Mouse (Mus musculus): ENCODE measurements at regions not wholly inside any gene's neighbourhood (a gene's known extent, or its start where the extent isn't known, plus 50 kb on each side); places are given as distances from the start of the nearest gene placed in this dataset.
A peak's percentile ranks its signal among the peaks of the same experiment; 100 is the strongest.
"Not testable (repeated sequence)": the region's sequence is repeated elsewhere in the genome, so short reads cannot be mapped to it uniquely, and the experiment has no call there.

DNA sequence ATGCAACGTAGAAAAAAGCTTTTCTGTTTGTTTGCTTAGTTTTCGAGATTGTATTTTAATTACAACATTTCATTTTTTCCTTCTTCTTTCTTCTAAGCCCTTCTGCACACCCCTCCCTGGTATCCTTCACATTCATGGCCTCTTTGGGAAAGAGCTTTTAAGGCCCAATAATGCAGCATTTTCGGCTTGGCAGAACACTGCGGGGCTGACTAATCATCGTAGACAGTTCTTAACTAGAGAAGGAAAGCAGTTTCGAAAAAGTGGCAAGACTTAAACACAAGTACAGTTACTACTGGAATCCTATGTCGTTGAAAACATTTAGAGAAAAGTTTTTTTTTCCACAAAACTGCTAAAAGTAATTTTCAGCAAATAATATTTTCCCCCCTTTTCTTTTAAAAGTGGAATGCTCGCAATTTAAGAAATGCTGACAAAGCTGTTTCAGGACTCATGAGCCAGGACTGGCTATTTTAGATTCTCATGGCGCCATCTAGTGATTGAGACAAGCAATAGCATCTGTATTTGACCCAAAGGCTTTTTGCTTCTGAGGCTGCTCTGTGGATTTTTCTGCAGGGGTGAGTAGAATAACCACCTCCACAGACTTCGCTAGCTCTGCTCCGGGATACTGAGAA lies 137.7 kb upstream of the Fam3c start:
- no peak overlapping the region for H3K27ac ChIP-seq
- no peak overlapping the region for H3K9ac ChIP-seq
- ATAC-seq = peak; percentile 74
- H3K27me3 ChIP-seq (replicated peaks) = no peaks in the 10 kb centered on the region
- H3K4me2 ChIP-seq (replicated peaks) = no peak overlapping the region
- WGBS = 38% methylated on average over 11 of the region's 11 CpGs
- H3K36me3 ChIP-seq = no peaks in the 10 kb centered on the region
- no peak overlapping the region for H3K4me3 ChIP-seq (replicated peaks)
- H3K9me3 ChIP-seq = no peaks in the 10 kb centered on the region
- no peaks in the 10 kb centered on the region for H3K4me1 ChIP-seq (replicated peaks)

DNA sequence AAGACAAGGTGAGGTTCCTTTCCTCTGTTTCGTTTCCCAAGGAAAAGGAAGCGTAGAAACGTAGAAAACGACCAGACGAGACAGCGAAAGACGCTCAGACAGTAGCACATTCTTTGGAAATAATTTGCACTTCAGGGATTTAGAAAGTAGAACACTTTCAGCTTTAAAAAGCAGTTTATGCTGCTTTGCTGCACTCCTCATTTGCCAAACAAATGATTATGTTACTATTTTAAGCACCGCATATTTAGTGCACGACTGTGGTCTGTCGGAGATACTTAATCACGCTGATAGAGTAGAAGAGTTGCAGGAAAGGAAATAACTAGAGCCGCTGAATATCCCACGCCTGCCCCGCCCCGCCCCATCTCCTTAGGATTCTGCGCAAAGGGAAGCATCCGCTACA lies 136.9 kb upstream of the Fam3c start:
- Histone ChIP-seq H3K27ac (no peak overlapping the region), H3K4me2 (replicated peaks) (no peak overlapping the region), H3K4me1 (replicated peaks) (no peaks in the 10 kb centered on the region), H3K4me3 (replicated peaks) (no peak overlapping the region), H3K36me3 (no peaks in the 10 kb centered on the region), H3K9ac (no peak overlapping the region), H3K9me3 (no peaks in the 10 kb centered on the region), H3K27me3 (replicated peaks) (no peaks in the 10 kb centered on the region)
- no peak for ATAC-seq
- 85% methylated on average over 17 of the region's 17 CpGs for WGBS

GRCm38 (mm10) chr6:22490762-22491161 lies 134.7 kb upstream of the Fam3c start:
- H3K27ac ChIP-seq = no peak overlapping the region
- no peaks in the 10 kb centered on the region for H3K4me1 ChIP-seq (replicated peaks)
- H3K9ac ChIP-seq = no peak overlapping the region
- 72% methylated on average over 6 of the region's 6 CpGs for WGBS
- H3K4me2 ChIP-seq (replicated peaks) = no peak overlapping the region
- no peak for ATAC-seq
- H3K9me3 ChIP-seq = no peaks in the 10 kb centered on the region
- no peaks in the 10 kb centered on the region for H3K36me3 ChIP-seq
- H3K4me3 ChIP-seq (replicated peaks) = no peak overlapping the region
- no peaks in the 10 kb centered on the region for H3K27me3 ChIP-seq (replicated peaks)

DNA sequence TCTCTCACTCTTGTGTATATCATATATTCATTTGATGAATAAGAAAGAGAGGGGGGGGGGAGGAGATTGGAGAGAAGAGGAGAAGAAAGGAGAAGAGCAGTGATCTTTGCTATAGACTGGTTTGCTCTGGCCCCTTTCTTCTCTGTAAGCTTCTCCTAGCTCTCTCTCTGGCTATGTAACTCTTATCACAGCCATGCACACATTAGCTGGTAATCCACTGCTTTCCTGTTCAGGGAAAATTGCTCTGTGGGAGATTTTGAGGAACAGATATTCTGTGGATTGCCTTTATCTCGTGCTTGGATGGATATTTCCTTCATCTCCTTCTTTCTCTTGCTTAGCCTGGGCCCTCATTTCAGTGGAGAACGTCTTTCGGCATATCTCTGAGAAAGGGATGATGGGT lies 131.4 kb upstream of the Fam3c start:
- Histone ChIP-seq H3K9ac (no peak overlapping the region), H3K27ac (no peak overlapping the region), H3K4me1 (replicated peaks) (no peaks in the 10 kb centered on the region), H3K9me3 (no peaks in the 10 kb centered on the region), H3K4me2 (replicated peaks) (no peak overlapping the region), H3K36me3 (no peaks in the 10 kb centered on the region), H3K27me3 (replicated peaks) (no peaks in the 10 kb centered on the region), H3K4me3 (replicated peaks) (no peak overlapping the region)
- WGBS = 85% methylated on average over 3 of the region's 3 CpGs
- ATAC-seq = no peak

GRCm38 (mm10) chr6:22485828-22486518 lies 129.9 kb upstream of the Fam3c start:
- Histone ChIP-seq H3K4me3 (replicated peaks) (no peak overlapping the region), H3K27ac (no peak overlapping the region), H3K36me3 (no peaks in the 10 kb centered on the region), H3K9ac (no peak overlapping the region), H3K9me3 (no peaks in the 10 kb centered on the region), H3K27me3 (replicated peaks) (no peaks in the 10 kb centered on the region), H3K4me1 (replicated peaks) (no peaks in the 10 kb centered on the region), H3K4me2 (replicated peaks) (no peak overlapping the region)
- ATAC-seq = no peak
- 74% methylated on average over 11 of the region's 11 CpGs for WGBS

DNA sequence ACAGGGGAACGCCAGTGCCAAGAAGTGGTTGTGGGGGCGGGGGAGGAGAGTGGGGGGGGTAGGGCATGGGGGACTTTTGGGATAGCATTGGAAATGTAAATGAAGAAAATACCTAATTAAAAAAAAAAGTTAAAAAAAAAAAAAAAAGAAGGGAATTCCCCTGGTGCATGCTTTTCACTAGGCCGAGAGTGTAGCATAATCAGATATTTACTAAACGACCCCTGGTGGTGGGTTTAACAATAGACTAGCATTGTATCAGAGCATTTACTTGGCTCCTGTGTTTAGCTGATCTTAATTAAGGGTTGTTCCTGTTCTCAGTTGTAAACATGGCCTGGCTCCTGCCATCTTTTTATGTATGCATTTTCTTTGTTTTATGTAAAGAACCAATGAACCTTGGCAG lies 126.2 kb upstream of the Fam3c start:
- not testable (repeated sequence) for H3K27ac ChIP-seq; ATAC-seq; H3K27me3 ChIP-seq (replicated peaks); H3K36me3 ChIP-seq; H3K9me3 ChIP-seq; H3K4me2 ChIP-seq (replicated peaks); H3K9ac ChIP-seq; H3K4me1 ChIP-seq (replicated peaks); H3K4me3 ChIP-seq (replicated peaks)
- 83% methylated on average over 4 of the region's 4 CpGs for WGBS

DNA sequence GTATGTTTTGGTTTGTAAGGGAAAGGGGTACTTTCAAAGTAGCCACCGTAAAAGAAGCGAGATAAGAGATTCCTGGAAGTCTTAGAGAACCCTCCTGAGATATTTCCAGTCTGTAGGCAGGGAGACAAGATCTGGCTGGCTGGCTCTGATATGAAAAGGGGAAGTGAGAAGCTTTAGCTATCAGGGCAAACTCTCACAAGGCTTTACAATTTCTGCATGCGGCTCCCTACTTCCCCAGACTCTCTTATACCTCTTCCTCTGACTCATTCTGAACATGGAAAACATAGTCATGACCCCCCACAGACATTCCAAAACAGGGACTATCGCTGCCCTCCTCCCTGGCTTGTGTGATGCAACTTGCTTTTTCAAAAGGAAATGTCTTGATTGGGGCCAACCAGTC lies 118.6 kb upstream of the Fam3c start:
- no peak overlapping the region for H3K4me2 ChIP-seq (replicated peaks)
- H3K4me1 ChIP-seq (replicated peaks) = no peaks in the 10 kb centered on the region
- H3K27me3 ChIP-seq (replicated peaks) = no peaks in the 10 kb centered on the region
- no peak overlapping the region for H3K27ac ChIP-seq
- H3K4me3 ChIP-seq (replicated peaks) = no peak overlapping the region
- H3K9me3 ChIP-seq = no peaks in the 10 kb centered on the region
- no peak overlapping the region for H3K9ac ChIP-seq
- ATAC-seq = no peak
- WGBS = 72% methylated on average over 4 of the region's 4 CpGs
- no peaks in the 10 kb centered on the region for H3K36me3 ChIP-seq

GRCm38 (mm10) chr6:22474011-22474410 lies 118.0 kb upstream of the Fam3c start:
- Histone ChIP-seq H3K27ac (no peak overlapping the region), H3K27me3 (replicated peaks) (no peaks in the 10 kb centered on the region), H3K9ac (no peak overlapping the region), H3K9me3 (no peaks in the 10 kb centered on the region), H3K4me3 (replicated peaks) (no peak overlapping the region), H3K36me3 (no peaks in the 10 kb centered on the region), H3K4me1 (replicated peaks) (no peaks in the 10 kb centered on the region), H3K4me2 (replicated peaks) (no peak overlapping the region)
- ATAC-seq = no peak
- WGBS = 63% methylated on average over 2 of the region's 2 CpGs

- not testable (repeated sequence) for H3K27ac ChIP-seq; H3K36me3 ChIP-seq; H3K4me1 ChIP-seq (replicated peaks); H3K4me3 ChIP-seq (replicated peaks); H3K4me2 ChIP-seq (replicated peaks); H3K9ac ChIP-seq; H3K9me3 ChIP-seq; H3K27me3 ChIP-seq (replicated peaks); ATAC-seq
- 83% methylated on average over 5 of the region's 5 CpGs for WGBS
Measured at GRCm38 (mm10) chr6:22472400-22472799, 116.4 kb upstream of the Fam3c start.

DNA sequence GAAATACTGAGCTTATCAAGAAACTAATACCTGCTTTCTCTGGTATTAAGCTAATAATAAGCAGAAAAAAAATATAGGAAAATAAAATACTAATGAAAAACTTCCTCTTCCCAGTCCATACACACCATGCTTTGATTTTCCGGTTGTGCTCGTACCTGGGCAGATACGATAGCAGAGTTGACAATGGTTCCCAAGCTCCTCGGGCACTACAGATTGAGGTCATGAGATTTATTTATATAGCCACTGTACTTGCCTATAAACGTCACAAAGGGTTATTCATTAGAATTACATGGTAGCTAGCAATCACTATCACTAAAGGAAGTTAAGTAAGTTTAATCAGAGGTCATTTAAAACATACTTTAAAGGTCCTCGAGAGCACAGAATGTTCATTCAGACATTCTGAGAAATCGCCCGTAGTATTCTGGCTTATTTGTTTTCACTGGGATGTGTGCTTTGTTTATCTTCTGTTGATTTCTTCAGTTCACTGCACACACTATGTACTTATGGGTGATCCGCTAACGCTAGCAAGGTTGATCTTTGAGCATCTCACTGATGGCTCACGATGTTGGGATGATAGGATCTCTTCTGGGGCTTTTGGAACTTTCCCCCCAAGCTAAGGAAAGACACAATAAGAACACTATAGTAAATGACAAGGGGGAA lies 111.4 kb upstream of the Fam3c start:
- no peaks in the 10 kb centered on the region for H3K27me3 ChIP-seq (replicated peaks)
- WGBS = 68% methylated on average over 11 of the region's 11 CpGs
- no peak overlapping the region for H3K4me3 ChIP-seq (replicated peaks)
- H3K9ac ChIP-seq = no peak overlapping the region
- H3K4me1 ChIP-seq (replicated peaks) = no peaks in the 10 kb centered on the region
- H3K4me2 ChIP-seq (replicated peaks) = no peak overlapping the region
- H3K27ac ChIP-seq = no peak overlapping the region
- no peaks in the 10 kb centered on the region for H3K9me3 ChIP-seq
- no peaks in the 10 kb centered on the region for H3K36me3 ChIP-seq
- no peak for ATAC-seq

- no peak overlapping the region for H3K27ac ChIP-seq
- no peaks in the 10 kb centered on the region for H3K9me3 ChIP-seq
- 98% methylated on average over 1 of the region's 1 CpGs for WGBS
- H3K4me3 ChIP-seq (replicated peaks) = no peak overlapping the region
- no peak overlapping the region for H3K4me2 ChIP-seq (replicated peaks)
- no peaks in the 10 kb centered on the region for H3K4me1 ChIP-seq (replicated peaks)
- H3K27me3 ChIP-seq (replicated peaks) = no peaks in the 10 kb centered on the region
- ATAC-seq = no peak
- H3K9ac ChIP-seq = no peak overlapping the region
- no peaks in the 10 kb centered on the region for H3K36me3 ChIP-seq
Measured at GRCm38 (mm10) chr6:22465926-22466325, 109.9 kb upstream of the Fam3c start.

- WGBS = 79% methylated on average over 7 of the region's 7 CpGs
- no peaks in the 10 kb centered on the region for H3K27me3 ChIP-seq (replicated peaks)
- no peak overlapping the region for H3K27ac ChIP-seq
- no peak for ATAC-seq
- H3K9me3 ChIP-seq = no peaks in the 10 kb centered on the region
- no peaks in the 10 kb centered on the region for H3K36me3 ChIP-seq
- H3K9ac ChIP-seq = no peak overlapping the region
- H3K4me2 ChIP-seq (replicated peaks) = no peak overlapping the region
- H3K4me1 ChIP-seq (replicated peaks) = no peaks in the 10 kb centered on the region
- no peak overlapping the region for H3K4me3 ChIP-seq (replicated peaks)
Measured at GRCm38 (mm10) chr6:22459440-22460016, 103.5 kb upstream of the Fam3c start.
